Mouse (Mus musculus) MEL (cell line): Measurements from ENCODE around the gene Rnase12. TPM values are rescaled to one million over a fixed set of nuclear protein-coding genes. Genes with fewer than 3 reads are reported as not detected.

Source experiments
- DNase-seq: peaks from one replicate; pipeline ENCODE4 v3.0.0; 2011; ENCODE audit warnings: low read depth, low spot score
- H3K27ac ChIP-seq: 2 replicates; pipeline ENCODE4 v1.5.1; 2012; ENCODE audit warnings: low read depth, mild to moderate bottlenecking, control low read depth, low read length, moderate library complexity; ENCODE audit not compliant: control insufficient read depth
- H3K27me3 ChIP-seq, 2 experiments: fragments of 150-350 bp in 1 of 2; sonication (generic) in 1 of 2; 2 replicates each; pipeline ENCODE4 v1.6.1; 2012; ENCODE audit warnings: low read length in 2 of 2, mild to moderate bottlenecking in 2 of 2, improper control_type of control experiment in 1 of 2, moderate library complexity in 1 of 2; ENCODE audit not compliant: insufficient read depth in 2 of 2, control insufficient read depth in 1 of 2
- H3K36me3 ChIP-seq, 2 experiments: 2 replicates each; pipeline ENCODE4 v1.6.1; 2012 to 2014; ENCODE audit warnings: low read length in 2 of 2, improper control_type of control experiment in 1 of 2, inconsistent platforms in 1 of 2, mild to moderate bottlenecking in 1 of 2; ENCODE audit not compliant: insufficient read depth in 2 of 2, control insufficient read depth in 1 of 2
- H3K4me1 ChIP-seq, 2 experiments: fragments of 150-350 bp in 1 of 2; sonication (generic) in 1 of 2; 2 replicates each; pipeline ENCODE4 v1.6.1; 2012; ENCODE audit warnings: low read length in 2 of 2, improper control_type of control experiment in 1 of 2, mild to moderate bottlenecking in 1 of 2; ENCODE audit not compliant: insufficient read depth in 2 of 2, control insufficient read depth in 1 of 2
- H3K4me3 ChIP-seq, 2 experiments: fragments of 150-350 bp in 1 of 2; sonication (generic) in 1 of 2; 2 replicates each; pipeline ENCODE4 v1.5.1; 2012; ENCODE audit warnings: low read depth in 2 of 2, low read length in 2 of 2, mild to moderate bottlenecking in 2 of 2, moderate library complexity in 2 of 2, control low read depth in 1 of 2, improper control_type of control experiment in 1 of 2; ENCODE audit not compliant: control insufficient read depth in 1 of 2, insufficient read depth in 1 of 2
- H3K79me2 ChIP-seq: 2 replicates; pipeline ENCODE4 v1.6.1; 2012; ENCODE audit warnings: mild to moderate bottlenecking, low read length, moderate library complexity; ENCODE audit not compliant: control insufficient read depth, poor library complexity, insufficient read depth
- H3K9ac ChIP-seq: 2 replicates; pipeline ENCODE4 v1.6.1; 2012; ENCODE audit warnings: low read depth, mild to moderate bottlenecking, control low read depth, low read length, moderate library complexity; ENCODE audit not compliant: control insufficient read depth, poor library complexity, severe bottlenecking
- H3K9me3 ChIP-seq: fragments of 150-350 bp; sonication (generic); replicated peaks from 2 replicates; pipeline ENCODE4 v1.6.1; 2012; ENCODE audit warnings: mild to moderate bottlenecking, low read length, improper control_type of control experiment, moderate library complexity; ENCODE audit not compliant: insufficient read depth
- BHLHE40 ChIP-seq: IDR thresholded peaks from 2 replicates; pipeline ENCODE4 v1.6.1; 2012; ENCODE audit warnings: low read depth, mild to moderate bottlenecking, inconsistent platforms, low read length, improper control_type of control experiment, borderline replicate concordance
- CHD1 ChIP-seq: IDR thresholded peaks from 2 replicates; pipeline ENCODE4 v1.6.1; 2012; ENCODE audit warnings: low read depth, mild to moderate bottlenecking, inconsistent platforms, low read length, improper control_type of control experiment
- CHD2 ChIP-seq: IDR thresholded peaks from 2 replicates; pipeline ENCODE4 v1.6.1; 2011; ENCODE audit warnings: low read length, improper control_type of control experiment
- ELF1 ChIP-seq: IDR thresholded peaks from 2 replicates; pipeline ENCODE4 v1.6.1; 2014; ENCODE audit warnings: low read depth, mild to moderate bottlenecking, inconsistent platforms, low read length, improper control_type of control experiment, moderate library complexity
- ETS1 ChIP-seq: IDR thresholded peaks from 2 replicates; pipeline ENCODE4 v1.6.1; 2012; ENCODE audit warnings: low read depth, mild to moderate bottlenecking, inconsistent platforms, low read length, improper control_type of control experiment, moderate library complexity
- GABPA ChIP-seq: IDR thresholded peaks from 2 replicates; pipeline ENCODE4 v1.6.1; 2012; ENCODE audit warnings: low read depth, mild to moderate bottlenecking, inconsistent platforms, low read length, improper control_type of control experiment, moderate library complexity
- HCFC1 ChIP-seq: IDR thresholded peaks from 2 replicates; pipeline ENCODE4 v1.6.1; 2012; ENCODE audit warnings: low read depth, mild to moderate bottlenecking, inconsistent platforms, low read length, improper control_type of control experiment, moderate library complexity
- MAZ ChIP-seq: IDR thresholded peaks from 2 replicates; pipeline ENCODE4 v1.6.1; 2012; ENCODE audit warnings: low read depth, mild to moderate bottlenecking, inconsistent platforms, low read length, improper control_type of control experiment
- MEF2A ChIP-seq: IDR thresholded peaks from 2 replicates; pipeline ENCODE4 v1.6.1; 2014; ENCODE audit warnings: low read depth, mild to moderate bottlenecking, inconsistent platforms, low read length, improper control_type of control experiment; ENCODE audit not compliant: poor library complexity, insufficient replicate concordance, severe bottlenecking; ENCODE audit errors: extremely low read depth
- MYB ChIP-seq: IDR thresholded peaks from 2 replicates; pipeline ENCODE4 v1.6.1; 2011; ENCODE audit warnings: mild to moderate bottlenecking, low read depth, low read length, improper control_type of control experiment
- NRF1 ChIP-seq: IDR thresholded peaks from 2 replicates; pipeline ENCODE4 v1.6.1; 2014; ENCODE audit warnings: low read depth, mild to moderate bottlenecking, inconsistent platforms, low read length, improper control_type of control experiment, moderate library complexity; ENCODE audit not compliant: poor library complexity, insufficient read depth, severe bottlenecking
- POLR2A ChIP-seq, 2 experiments: IDR thresholded peaks; 2 replicates each; pipeline ENCODE4 v1.6.1; 2011 to 2012; ENCODE audit warnings: low read length in 2 of 2, mild to moderate bottlenecking in 2 of 2, control low read depth in 1 of 2, improper control_type of control experiment in 1 of 2, low read depth in 1 of 2, moderate library complexity in 1 of 2; ENCODE audit not compliant: control insufficient read depth in 1 of 2, insufficient read depth in 1 of 2, poor library complexity in 1 of 2
- POLR2AphosphoS2 ChIP-seq: IDR thresholded peaks from 2 replicates; pipeline ENCODE4 v1.6.1; 2011; ENCODE audit warnings: low read length, improper control_type of control experiment
- POLR2AphosphoS5 ChIP-seq: IDR thresholded peaks from 2 replicates; pipeline ENCODE4 v1.6.1; 2012; ENCODE audit warnings: low read depth, borderline replicate concordance, mild to moderate bottlenecking, inconsistent platforms, low read length, moderate library complexity, mixed read lengths
- RAD21 ChIP-seq: IDR thresholded peaks from 2 replicates; pipeline ENCODE4 v1.6.1; 2011; ENCODE audit warnings: mild to moderate bottlenecking, low read depth, low read length, improper control_type of control experiment
- RCOR1 ChIP-seq: IDR thresholded peaks from 2 replicates; pipeline ENCODE4 v1.6.1; 2012; ENCODE audit warnings: low read depth, mild to moderate bottlenecking, inconsistent platforms, low read length, improper control_type of control experiment
- SIN3A ChIP-seq: IDR thresholded peaks from 2 replicates; pipeline ENCODE4 v1.6.1; 2012; ENCODE audit warnings: low read length, improper control_type of control experiment, inconsistent platforms
- TAL1 ChIP-seq: IDR thresholded peaks from 2 replicates; pipeline ENCODE4 v1.6.1; 2012; ENCODE audit warnings: mild to moderate bottlenecking, inconsistent platforms, low read length, moderate library complexity, mixed read lengths
- TBP ChIP-seq: IDR thresholded peaks from 2 replicates; pipeline ENCODE4 v1.8.0; 2011; ENCODE audit warnings: low read depth, low read length, improper control_type of control experiment
- UBTF ChIP-seq: IDR thresholded peaks from 2 replicates; pipeline ENCODE4 v1.6.1; 2012; ENCODE audit warnings: low read depth, mild to moderate bottlenecking, inconsistent platforms, low read length, improper control_type of control experiment, moderate library complexity, borderline replicate concordance; ENCODE audit not compliant: insufficient read depth
- USF1 ChIP-seq: IDR thresholded peaks from 2 replicates; pipeline ENCODE4 v1.6.1; 2014; ENCODE audit warnings: low read depth, mild to moderate bottlenecking, inconsistent platforms, low read length, improper control_type of control experiment, moderate library complexity
- USF2 ChIP-seq, 2 experiments: IDR thresholded peaks; 2 replicates each; pipeline ENCODE4 v1.6.1; 2011 to 2012; ENCODE audit warnings: improper control_type of control experiment in 2 of 2, low read length in 2 of 2, borderline replicate concordance in 1 of 2, inconsistent platforms in 1 of 2, low read depth in 1 of 2, mild to moderate bottlenecking in 1 of 2; ENCODE audit not compliant: insufficient read depth in 1 of 2
- ZC3H11A ChIP-seq: IDR thresholded peaks from 2 replicates; pipeline ENCODE4 v1.6.1; 2012; ENCODE audit warnings: low read depth, mild to moderate bottlenecking, inconsistent platforms, low read length, improper control_type of control experiment
- ZKSCAN1 ChIP-seq: IDR thresholded peaks from 2 replicates; pipeline ENCODE4 v1.6.1; 2012; ENCODE audit warnings: low read depth, mild to moderate bottlenecking, inconsistent platforms, low read length, improper control_type of control experiment, moderate library complexity
- polyA plus RNA-seq, 2 experiments: library from polyadenylated mRNA; stranded (reverse) in 1 of 2; unstranded in 1 of 2; fragments of >175 nt in 1 of 2; fragments of >200 nt in 1 of 2; gene quantifications; 2 replicates each; pipeline versions ENCODE4 v1.2.1 to v1.2.4; 2012; ENCODE audit warnings: low replicate concordance in 2 of 2, low read depth in 1 of 2; ENCODE audit not compliant: insufficient read length in 2 of 2, insufficient read depth in 1 of 2, missing spikeins in 1 of 2
- total RNA-seq: library from RNA; depleted of rRNA; stranded (reverse); fragments of 300-350 nt; gene quantifications from 2 replicates; pipeline ENCODE4 v1.2.3, GENCODE M21; 2012

The Rnase12 gene
- total and polyA plus RNA-seq, 3 experiments, result not detected

DNA sequence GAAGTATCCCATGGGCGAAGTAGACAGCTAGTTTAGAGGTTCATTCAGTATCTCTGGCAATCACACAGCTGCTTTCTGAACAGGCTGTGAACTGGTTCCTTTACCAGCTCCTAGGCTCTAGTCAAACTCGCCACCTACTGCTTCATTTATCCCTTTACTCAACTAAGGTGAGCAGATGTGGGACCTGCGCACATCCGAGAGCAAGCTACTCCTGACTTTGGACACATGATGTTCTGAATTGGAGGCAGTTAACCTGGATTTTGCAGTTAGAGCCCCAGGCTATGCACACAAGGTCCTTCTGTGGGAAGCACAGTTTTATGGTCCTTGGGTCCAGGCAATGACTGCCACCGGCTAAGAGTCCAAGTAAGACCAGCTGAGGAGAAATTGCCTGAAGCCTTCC is 3.3 kb upstream of the Rnase12 start:
- no peak overlapping the region for H3K27ac ChIP-seq
- DNase-seq, result no peak
- no peaks in the 10 kb centered on the region for H3K79me2 ChIP-seq
- no peaks in the 10 kb centered on the region for H3K9me3 ChIP-seq
- H3K36me3 ChIP-seq, result no peaks in the 10 kb centered on the region; a peak in 1 of 4 replicates
- H3K4me3 ChIP-seq, result no peak overlapping the region
- H3K4me1 ChIP-seq, result peaks cover 0 to 6% of the 10 kb centered on the region in 2 experiments; a peak in 2 of 4 replicates
- H3K27me3 ChIP-seq, result no peaks in the 10 kb centered on the region
- TF ChIP-seq ZKSCAN1, result no peak
- H3K9ac ChIP-seq, result no peak overlapping the region

DNA sequence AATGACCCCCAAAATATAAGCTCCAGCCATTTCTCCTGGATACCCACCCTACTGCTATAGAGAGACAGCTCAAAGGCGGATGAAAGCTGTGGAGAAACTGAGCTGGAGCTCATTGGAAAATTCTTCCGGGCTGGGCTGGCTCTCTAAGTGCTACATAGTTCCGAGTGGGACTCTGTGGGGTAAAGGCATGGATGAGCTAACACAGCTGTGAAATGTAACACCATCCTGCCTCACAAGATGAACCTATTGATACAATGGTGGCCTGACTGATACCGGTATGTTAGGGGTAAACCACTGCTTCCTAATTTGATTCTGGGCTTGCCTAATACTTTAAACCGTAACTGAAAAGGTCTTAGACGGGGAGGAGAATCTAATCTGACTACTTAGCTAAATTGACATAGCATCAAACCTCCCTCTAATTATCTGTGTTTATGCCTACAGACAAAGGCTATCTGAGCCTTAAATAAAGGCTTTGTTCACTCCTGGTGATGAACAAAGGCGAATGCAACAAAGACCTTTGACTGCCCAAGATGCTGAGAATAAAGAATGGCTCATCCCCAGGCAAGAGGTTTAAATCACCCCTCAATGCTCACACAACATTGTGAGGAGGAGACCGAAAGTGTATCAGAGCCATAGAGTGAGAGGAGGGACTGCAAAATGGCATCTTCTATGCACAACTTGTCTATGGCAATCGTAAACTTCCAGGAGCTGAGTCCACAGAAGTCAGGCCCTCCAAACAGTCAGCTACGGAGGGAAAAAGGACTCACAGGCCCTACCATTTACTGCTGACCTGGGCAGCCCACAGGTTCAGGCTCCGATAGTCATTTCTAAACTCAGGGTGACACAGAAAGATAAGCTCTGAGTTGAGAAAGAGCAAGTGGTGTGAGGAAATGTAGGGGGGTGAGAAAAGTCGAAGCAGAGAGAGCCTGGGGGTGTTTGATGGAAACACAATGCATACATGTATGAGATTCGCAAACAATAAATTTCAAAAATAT is 2.9 kb downstream of the Rnase12 start:
- DNase-seq, result no peak
- H3K4me1 ChIP-seq, result peaks cover 0 to 4% of the 10 kb centered on the region in 2 experiments; a peak in 1 of 4 replicates
- no peak overlapping the region for H3K4me3 ChIP-seq
- H3K79me2 ChIP-seq, result no peaks in the 10 kb centered on the region
- no peaks in the 10 kb centered on the region for H3K9me3 ChIP-seq
- no peaks in the 10 kb centered on the region; a peak in 1 of 4 replicates for H3K36me3 ChIP-seq
- H3K27me3 ChIP-seq, result peaks cover 0 to 6% of the 10 kb centered on the region in 2 experiments; a peak in 3 of 4 replicates
- no peak overlapping the region for H3K9ac ChIP-seq
- H3K27ac ChIP-seq, result no peak overlapping the region
- TF ChIP-seq RAD21 (no peak), ZKSCAN1 (no peak), GABPA (no peak), POLR2AphosphoS2 (no peak), CHD2 (no peak), RCOR1 (no peak), MAZ (no peak), TAL1 (no peak), NRF1 (no peak), ETS1 (no peak), USF2 (IDR thresholded peaks at IDR 0.05; ENCODE audit: borderline replicate concordance in 1 of 2, insufficient read depth in 1 of 2, low read depth in 1 of 2, low read length in 2 of 2) (no peak), POLR2A (IDR thresholded peaks at IDR 0.05; ENCODE audit: control insufficient read depth in 1 of 2, insufficient read depth in 1 of 2, low read depth in 1 of 2, low read length in 2 of 2, poor library complexity in 1 of 2) (no peak)

DNA sequence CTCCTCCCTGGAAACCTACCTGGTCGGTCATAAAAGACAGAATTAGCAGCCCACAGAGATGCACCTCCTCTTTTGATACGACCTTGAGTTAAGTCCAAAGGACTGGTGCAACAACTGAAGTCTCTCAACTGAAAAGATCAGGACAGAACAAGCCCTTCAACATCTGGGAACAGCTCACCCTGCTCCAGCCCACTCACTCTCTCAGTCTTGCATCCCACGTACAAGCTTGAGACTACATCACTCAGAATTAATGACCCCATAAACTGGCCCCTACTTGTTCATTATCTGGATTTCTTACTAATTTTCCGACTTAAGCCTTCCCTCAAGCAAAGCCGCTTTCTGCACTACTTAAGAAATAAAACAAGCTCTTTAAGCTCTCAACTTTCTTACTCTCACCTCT is 4.3 kb downstream of the Rnase12 start:
- no peaks in the 10 kb centered on the region for H3K79me2 ChIP-seq
- H3K36me3 ChIP-seq, result no peaks in the 10 kb centered on the region; a peak in 1 of 4 replicates
- H3K9me3 ChIP-seq, result no peaks in the 10 kb centered on the region
- DNase-seq, result no peak
- H3K4me3 ChIP-seq, result no peak overlapping the region
- peaks cover 0 to 4% of the 10 kb centered on the region in 2 experiments; a peak in 1 of 4 replicates for H3K4me1 ChIP-seq
- H3K9ac ChIP-seq, result no peak overlapping the region
- peaks cover 0 to 6% of the 10 kb centered on the region in 2 experiments; a peak in 3 of 4 replicates for H3K27me3 ChIP-seq
- H3K27ac ChIP-seq, result no peak overlapping the region
- TF ChIP-seq ELF1, result no peak
- TF ChIP-seq RAD21, result no peak
- no peak for TF ChIP-seq POLR2AphosphoS5
- TF ChIP-seq ZC3H11A, result no peak
- no peak for TF ChIP-seq USF1
- TF ChIP-seq TBP, result no peak
- no peak for TF ChIP-seq BHLHE40
- TF ChIP-seq SIN3A, result no peak
- no peak for TF ChIP-seq MEF2A
- no peak for TF ChIP-seq HCFC1
- no peak for TF ChIP-seq MYB
- no peak for TF ChIP-seq CHD1
- no peak for TF ChIP-seq UBTF
- TF ChIP-seq POLR2AphosphoS2, result no peak
